Mouse (Mus musculus) heart, postnatal 14 days (tissue): Measurements from ENCODE around the gene Gm2381. TPM values are rescaled to one million over a fixed set of nuclear protein-coding genes. Genes with fewer than 3 reads are reported as not detected.
"Not testable (repeated sequence)": the region's sequence is repeated elsewhere in the genome, so short reads cannot be mapped to it uniquely, and the experiment has no call there.

Experiments
- DNase-seq, 2 experiments: peaks; one replicate each; pipeline ENCODE4 v3.0.0; 2021 to 2022
- intact Hi-C: fragments of 180-260 bp; cut with DNase I; formaldehyde crosslinking; loops from one replicate; pipeline ENCODE4 v1.15.1; 2025
- long read RNA-seq, 2 experiments: library from polyadenylated mRNA; stranded (forward); transcript quantifications; one replicate each; pipeline ENCODE4 v2.0.0; 2021
- total RNA-seq, 2 experiments: library from RNA; stranded (reverse); gene quantifications; 2 replicates each; pipeline ENCODE4 v1.2.3; 2021

Gm2381 gene
- not detected for total RNA-seq
- long read RNA-seq, experiment 1, result 0 reads
- long read RNA-seq, experiment 2, result 0 reads

DNA sequence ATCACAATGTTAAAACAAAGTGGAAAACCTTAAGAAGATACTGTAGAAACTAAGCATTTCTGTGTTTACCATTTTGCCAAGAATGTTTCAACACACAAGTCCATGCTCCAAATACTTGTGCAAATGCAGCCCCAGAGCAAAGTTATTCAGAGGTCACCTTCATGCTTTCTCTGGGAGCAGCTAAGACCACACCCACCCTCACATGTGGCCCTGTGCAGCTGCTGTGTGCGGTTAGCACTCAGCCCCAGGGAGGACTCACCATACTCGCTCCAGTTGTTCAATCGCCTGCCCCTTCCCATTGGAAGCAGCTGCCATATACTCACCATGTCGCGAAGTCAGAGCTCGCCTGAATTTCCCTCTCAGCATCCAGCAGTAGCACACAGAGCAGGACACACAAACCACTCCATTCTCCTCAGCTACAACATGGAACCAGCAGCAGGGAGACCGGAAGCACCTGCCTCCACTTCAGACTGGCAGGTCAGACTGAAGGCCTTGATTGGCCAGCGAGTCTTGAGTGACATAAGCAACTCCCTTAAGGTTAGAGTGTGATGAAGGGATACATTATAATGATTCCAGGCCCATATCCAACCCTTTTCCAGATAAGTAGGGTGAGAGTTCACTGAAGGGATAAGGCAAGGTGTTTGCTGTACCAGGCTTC is at the start of gene Gm2381:
Gene Gm2381 (minus strand): TSS at position 434 of the 658 bp plus-strand sequence.
- DNase-seq, intact Hi-C loops: not testable (repeated sequence)

DNA sequence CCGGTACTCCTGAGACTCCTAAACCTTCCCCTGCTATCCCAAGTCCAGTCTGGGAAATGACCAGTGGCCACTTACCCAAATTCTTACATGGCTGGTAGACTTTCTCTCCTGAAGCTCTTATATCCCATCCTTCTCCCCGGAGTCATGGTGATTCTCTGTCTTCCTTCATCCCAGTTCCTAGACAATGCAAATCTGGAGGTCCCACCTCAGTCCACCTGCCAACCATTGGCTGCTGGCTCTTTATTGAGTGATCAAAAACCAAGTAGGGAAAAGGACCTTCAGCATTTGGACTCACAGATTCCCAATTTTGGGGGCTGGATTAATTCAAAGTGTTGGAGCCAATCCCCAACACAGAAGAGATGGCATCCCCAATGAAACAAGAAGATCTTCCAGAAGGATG is 31.0 kb upstream of the Gm2381 start:
- DNase-seq, intact Hi-C loops: not testable (repeated sequence)

DNA sequence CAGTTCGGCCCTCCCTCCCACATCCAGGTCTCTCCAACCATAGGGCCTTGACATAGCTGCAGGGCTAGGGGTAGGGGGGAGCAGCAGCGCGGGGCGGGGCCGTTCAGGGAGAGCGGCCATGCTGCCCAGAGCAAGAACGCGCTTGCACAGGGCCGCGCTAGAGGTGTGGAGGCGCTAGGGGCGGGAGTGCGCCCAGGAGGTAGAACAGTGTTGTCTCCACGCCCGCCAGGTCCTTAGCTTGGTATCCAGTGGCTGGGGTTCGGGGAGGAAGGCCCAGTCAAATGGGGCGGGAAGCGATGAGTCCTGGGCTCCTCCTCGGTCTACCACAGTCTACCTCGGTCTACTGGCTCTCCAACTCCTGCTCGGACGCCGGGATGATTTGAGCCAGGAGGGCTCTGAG is 11.1 kb upstream of the Gm2381 start:
- intact Hi-C loops, result no loop called here
- DNase-seq, result no peak

DNA sequence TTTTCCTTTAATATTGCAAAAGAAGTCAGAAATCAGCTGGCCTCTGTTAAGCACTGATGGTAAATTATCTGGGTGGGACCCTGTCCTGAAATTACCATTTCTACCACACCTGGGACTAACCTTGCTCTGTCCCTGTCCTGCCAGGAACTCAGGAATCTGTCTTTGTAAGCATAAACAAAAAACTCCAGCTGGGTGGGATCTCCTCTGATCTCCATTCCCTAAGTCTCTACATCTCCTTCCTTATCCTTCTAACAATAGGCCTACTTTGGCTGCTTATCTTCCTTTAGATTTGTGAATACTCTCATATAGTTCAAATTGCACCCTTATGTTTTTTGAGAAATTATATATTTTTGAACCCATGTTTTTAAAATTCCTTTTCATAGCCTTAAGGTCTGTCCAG is 28.7 kb downstream of the Gm2381 start:
- DNase-seq, intact Hi-C loops: not testable (repeated sequence)

DNA sequence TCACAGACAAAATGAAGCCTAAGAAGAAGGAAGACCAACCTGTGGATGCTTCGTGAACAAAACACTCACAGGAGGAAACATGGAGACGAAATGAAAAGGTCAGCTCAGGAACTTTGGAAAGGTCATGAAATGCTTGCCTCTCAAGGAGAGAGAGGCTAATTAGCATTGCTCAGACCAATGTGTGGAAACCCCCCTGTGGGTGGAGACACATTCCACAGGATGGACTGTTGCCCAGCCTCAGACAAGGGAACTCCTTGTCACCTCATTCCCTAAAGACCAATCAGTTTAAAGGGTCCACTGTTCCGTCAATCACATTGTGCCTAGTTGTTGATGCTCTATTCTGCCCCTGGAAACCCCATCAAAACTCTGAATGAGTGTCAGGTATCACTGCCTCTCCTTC is 34.8 kb downstream of the Gm2381 start:
- intact Hi-C loops, result no loop called here
- DNase-seq, result no peak

DNA sequence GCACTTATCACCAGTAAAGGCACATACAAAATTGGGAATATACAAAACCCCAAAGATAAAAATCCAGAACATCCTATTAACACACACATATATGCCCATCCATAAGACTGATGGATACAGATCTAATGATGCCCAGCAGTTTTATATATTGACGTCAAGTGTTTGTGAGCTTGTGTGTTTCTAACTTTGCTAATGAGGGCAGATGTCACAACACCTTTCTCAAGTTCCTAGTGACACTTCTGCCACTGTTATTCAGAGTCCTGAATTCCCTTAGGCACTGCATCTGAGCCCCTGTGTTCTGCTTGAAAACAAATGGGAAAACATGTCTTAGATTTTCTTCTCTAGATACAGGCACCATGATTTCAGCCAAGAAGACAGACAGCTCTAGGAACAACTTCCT is 73.6 kb downstream of the Gm2381 start, which contains the start of gene Vmn2r62:
Gene Vmn2r62 (minus strand): TSS at position 101 of the 400 bp plus-strand sequence.
- intact Hi-C loops, DNase-seq: not testable (repeated sequence)

Other genes with a start within 250 kb of the Gm2381 start
- gene Zfp976, start 224.6 kb downstream of the Gm2381 start, total RNA-seq, result 1 to 10 TPM; 2.4 to 2.5 TPM
- 1 to 10 TPM; 5.0 to 5.4 TPM for gene Zfp975, start 174.5 kb downstream of the Gm2381 start, total RNA-seq
- not detected for gene Gm17067, start 140.2 kb downstream of the Gm2381 start, total RNA-seq
- not detected for gene Vmn2r62, start 73.7 kb downstream of the Gm2381 start, total RNA-seq
- gene Vmn2r63, start 66.6 kb upstream of the Gm2381 start, total RNA-seq, result not detected
- not detected for gene Gm9268, start 151.5 kb upstream of the Gm2381 start, total RNA-seq
- not detected for gene Zfp936, start 247.0 kb upstream of the Gm2381 start, total RNA-seq